Mouse (Mus musculus) cerebral cortex, adult 2 months (tissue): Measurements from ENCODE around the gene Pfas.

Source experiments
- whole genome bisulfite sequencing: fragments of 180-500 bp; shearing (Covaris S2); methylation state at CpG from one replicate; pipeline ENCODE4 v1.1.7; 2018; 5-methylcytosine and 5-hydroxymethylcytosine counted together

The Pfas gene

DNA sequence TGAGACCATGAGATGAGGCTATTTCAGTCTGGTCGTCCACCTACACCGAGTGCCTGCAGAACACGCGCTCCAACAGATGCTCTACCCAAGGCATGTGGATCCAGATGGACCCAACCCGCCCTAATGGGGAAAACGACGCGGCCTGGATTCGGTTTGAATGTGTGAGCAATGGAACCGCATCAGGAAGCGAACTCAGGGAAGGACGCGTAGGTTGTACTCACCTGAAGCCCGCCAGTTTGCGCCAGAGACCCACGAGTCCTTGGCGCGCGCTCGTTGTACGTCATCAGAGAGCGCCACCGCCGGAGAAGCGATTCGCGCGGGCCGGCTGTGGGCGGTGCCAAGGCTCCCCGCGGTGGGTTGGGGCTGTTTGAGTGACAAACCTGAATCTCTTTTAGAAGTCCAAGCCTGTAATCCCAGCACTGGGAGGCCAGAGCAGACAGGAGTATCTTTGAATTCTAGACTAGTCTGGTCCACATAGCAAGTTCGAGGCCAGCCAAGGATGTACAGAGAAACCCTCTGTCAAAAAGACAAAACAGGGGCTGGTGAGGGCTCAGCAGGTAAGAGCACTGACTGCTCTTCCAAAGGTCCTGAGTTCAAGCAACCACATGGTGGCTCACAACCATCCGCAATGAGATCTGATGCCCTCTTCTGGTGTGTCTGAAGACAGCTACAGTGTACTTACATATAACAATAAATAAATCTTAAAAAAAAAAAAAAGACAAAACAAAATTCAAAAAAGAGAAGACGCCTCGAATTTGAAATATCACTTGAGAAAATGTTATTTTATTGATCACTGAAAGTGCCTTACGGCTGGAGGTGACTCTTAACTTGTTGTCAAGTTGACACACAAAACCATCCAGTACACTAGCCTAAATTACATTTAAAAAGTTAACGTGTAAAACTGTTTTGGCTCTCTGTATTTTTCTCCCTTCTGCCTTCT lies at the start of gene Pfas:
TSS of gene Pfas (minus strand) at position 279 of the 940 bp plus-strand sequence.
- 7% methylated on average over 38 of the region's 38 CpGs for WGBS

- WGBS, result 78% methylated on average over 3 of the region's 3 CpGs
These were observed 45.6 kb upstream of the Pfas start for GRCm38 (mm10) chr11:69053848-69054247.

- WGBS, result 89% methylated on average over 2 of the region's 2 CpGs
These were observed 44.7 kb upstream of the Pfas start for GRCm38 (mm10) chr11:69052824-69053421.

DNA sequence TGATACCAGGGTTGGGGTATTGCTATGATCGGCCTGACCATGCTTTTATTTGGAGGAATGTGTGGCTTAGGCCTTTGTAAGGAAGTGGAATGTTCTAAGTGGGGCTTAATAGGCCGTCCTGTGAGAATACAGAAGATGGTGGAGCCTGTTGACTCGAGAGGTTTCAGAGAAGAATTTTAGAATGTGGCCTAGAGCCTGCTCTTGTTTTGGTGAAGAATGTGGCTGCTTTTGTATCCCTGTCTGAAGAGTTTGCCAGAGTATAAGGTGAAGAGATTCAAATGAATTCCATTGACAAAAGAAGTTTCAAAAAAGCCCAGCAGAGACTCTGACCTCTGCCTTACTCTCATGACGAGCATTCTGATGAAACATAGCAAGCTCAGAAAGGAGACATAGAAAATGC lies 43.5 kb upstream of the Pfas start:
- 76% methylated on average over 4 of the region's 4 CpGs for WGBS

GRCm38 (mm10) chr11:69050748-69051147 lies 42.5 kb upstream of the Pfas start:
- WGBS, result 78% methylated on average over 8 of the region's 8 CpGs

GRCm38 (mm10) chr11:69048151-69048550 lies 39.9 kb upstream of the Pfas start:
- WGBS, result 93% methylated on average over 14 of the region's 14 CpGs

DNA sequence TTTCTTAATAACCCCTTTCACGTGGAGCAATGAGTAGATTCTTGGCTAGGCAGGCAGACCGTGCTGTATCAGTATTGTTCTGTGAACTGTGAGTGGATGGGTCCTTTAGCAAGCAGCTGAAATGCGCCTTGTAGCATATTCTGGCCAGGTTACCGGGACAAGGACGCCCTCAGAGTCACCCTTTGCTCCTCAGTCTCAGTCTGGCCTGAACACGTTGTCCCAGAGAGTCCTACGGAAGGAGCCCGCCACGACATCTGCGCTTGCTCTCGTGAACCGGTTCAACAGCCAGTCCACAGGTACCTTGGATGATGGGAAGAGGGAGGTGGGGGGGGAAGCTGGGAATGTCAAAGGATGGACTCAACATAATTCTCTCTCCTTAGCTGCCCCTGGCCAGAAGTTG lies 39.3 kb upstream of the Pfas start:
- WGBS, result 87% methylated on average over 12 of the region's 12 CpGs

GRCm38 (mm10) chr11:69046395-69046774 lies 38.1 kb upstream of the Pfas start:
- WGBS, result 17% methylated on average over 9 of the region's 9 CpGs

DNA sequence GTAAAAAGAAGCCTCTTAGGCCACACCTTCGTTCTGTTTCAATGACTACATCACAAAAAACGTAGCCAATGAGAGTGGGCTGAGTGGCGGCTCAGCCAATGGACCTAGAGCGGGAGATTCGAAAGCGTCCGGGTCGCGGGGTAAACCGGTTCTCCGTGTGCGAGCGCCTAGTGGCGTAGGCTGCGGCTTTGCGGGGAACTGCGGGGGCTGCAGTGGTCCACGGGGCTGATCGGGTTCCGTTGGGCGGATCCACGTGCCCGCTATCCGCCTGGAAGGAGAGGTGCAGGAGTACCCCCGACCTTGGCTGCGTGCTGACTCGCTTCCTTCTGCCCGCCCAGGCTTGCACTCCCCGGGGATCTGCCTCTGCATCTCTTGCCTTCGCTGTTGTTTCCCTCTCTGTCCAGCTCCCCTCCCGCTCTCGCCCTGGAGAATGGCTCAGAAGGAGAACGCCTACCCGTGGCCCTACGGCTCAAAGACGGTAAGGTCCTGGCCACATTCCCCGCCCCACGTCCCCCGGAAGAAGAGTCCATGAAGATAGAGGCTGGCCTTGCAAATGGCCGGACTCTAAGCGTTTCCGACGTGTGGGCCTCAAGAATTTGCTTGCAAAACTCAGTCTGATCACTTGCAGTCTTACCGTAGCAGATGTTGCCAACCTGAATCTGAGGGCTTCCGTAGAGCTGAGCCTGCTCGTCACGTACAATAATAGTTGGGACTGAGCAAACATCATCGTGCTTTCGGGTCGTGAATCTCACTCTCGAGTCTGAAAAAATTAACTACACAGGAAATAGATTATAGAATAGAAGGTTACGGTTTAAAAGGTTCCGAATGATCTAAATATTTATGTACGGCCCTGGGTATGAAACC lies 37.5 kb upstream of the Pfas start, which contains the start of gene Aurkb:
TSS of gene Aurkb (plus strand) at position 117 of the 864 bp plus-strand sequence.
- 1% methylated on average over 54 of the region's 54 CpGs for WGBS

GRCm38 (mm10) chr11:69038173-69038572 lies 29.9 kb upstream of the Pfas start:
- WGBS, result 79% methylated on average over 5 of the region's 5 CpGs

- 1% methylated on average over 34 of the region's 34 CpGs for WGBS
These were observed 29.2 kb upstream of the Pfas start for GRCm38 (mm10) chr11:69037231-69038061.

DNA sequence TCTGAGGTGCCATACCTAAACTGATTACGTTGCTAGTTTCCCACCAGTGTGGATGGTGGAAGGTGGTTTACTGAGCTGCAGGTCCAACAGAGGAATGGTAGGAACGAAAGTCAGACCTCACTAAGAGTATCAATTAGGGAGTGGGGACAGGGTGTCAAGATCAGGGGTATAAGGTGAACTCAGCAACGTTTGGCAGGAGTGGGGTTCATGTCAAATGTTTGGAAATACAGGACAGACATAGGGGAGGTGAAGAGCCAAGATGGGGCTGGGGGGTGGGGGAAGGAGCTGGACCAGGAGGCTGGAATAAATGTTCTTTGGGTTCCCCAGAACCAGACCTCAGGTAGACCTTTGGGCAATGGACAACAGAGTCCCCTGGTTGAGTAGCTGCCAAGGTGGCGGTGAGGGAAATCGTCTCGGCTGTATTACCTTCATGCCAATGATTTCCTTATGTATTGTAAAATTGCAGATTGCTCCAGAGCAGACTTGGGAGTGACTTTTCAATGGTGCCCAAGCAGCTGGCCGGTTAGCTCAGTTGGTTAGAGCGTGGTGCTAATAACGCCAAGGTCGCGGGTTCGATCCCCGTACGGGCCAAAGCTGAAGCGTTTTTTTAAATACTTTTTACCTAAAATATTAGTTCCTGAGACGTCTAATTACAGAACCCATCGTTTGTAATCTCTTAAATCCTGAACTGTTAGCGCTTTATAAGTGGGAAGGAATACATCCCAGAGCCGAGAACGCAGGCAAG lies 28.4 kb upstream of the Pfas start:
- WGBS, result 6% methylated on average over 20 of the region's 20 CpGs

DNA sequence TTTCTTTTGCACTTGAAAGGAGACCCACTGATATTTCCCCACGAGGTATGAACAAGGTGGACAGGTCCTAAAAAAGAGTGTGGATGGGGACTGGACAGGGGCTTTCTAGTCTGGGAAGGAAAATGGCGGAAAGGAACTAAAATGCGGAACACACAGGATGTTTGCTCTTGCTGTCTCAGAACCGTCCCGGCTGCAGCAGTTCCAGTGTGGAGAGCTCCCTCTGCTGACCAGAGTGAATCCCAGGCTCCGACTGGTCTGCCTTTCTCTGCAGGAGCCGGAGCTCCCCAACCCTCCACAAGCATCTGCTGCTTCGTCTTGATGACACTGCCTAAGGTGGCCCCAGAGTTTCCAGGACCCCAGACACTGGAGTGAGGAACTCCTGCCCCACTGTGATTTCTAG lies 27.6 kb upstream of the Pfas start:
- WGBS, result 1% methylated on average over 8 of the region's 8 CpGs

DNA sequence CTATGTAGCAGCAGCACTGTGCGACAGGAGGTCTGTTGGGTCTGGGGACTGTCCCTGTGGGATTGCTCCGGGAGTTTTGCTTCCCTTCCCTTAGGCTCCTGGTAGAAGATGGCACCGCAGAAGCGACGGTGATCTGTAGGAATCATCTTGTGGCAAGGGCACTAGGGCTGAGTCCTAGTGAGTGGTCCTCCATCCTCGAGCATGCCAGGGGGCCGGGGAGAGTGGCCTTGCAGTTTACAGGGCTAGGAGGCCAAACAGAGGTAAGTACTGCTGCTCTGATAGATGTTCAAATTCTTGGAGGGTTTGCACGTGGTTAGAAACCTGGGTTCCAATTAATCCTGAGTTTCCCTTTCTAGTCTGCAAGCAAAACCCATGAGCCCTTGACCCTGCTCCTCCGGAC lies 27.2 kb upstream of the Pfas start:
- 84% methylated on average over 9 of the region's 9 CpGs for WGBS

- WGBS, result 94% methylated on average over 3 of the region's 3 CpGs
These were observed 26.3 kb upstream of the Pfas start for GRCm38 (mm10) chr11:69034585-69034984.

GRCm38 (mm10) chr11:69033552-69033951 lies 25.3 kb upstream of the Pfas start:
- WGBS, result 70% methylated on average over 9 of the region's 9 CpGs

- 73% methylated on average over 2 of the region's 2 CpGs for WGBS
These were observed 20.5 kb upstream of the Pfas start for GRCm38 (mm10) chr11:69028805-69029204.

- 93% methylated on average over 3 of the region's 3 CpGs for WGBS
These were observed 18.3 kb upstream of the Pfas start for GRCm38 (mm10) chr11:69026562-69026961.

DNA sequence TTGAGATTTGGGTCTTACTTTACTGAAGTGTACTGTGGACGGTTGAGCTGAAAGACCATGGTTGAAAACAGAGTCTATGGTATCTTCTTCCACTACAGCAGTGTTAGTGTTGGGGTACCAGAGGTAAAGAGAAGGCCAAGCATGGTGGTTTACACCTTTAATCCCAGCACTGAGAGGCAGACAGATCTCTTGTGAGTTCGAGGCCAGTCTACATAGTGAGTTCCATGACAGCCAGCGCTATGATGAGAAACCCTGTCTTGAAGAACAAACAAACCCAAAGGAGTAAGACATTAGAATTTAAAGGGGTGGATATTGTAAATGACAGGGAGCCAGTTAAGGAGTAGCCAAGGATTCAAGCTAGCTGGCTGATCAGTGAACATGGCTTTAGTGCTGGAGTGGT lies 8.5 kb upstream of the Pfas start:
- 64% methylated on average over 3 of the region's 3 CpGs for WGBS

- WGBS, result 2% methylated on average over 38 of the region's 38 CpGs
These were observed 7.6 kb upstream of the Pfas start, which contains the start of gene Ctc1 for GRCm38 (mm10) chr11:69015644-69016441. Gene Ctc1, plus strand, starts transcription at chr11:69015911.
